Mouse (Mus musculus): Measurements from ENCODE around the gene 1810024B03Rik. TPM values are rescaled to one million over a fixed set of nuclear protein-coding genes. Genes with fewer than 3 reads are reported as not detected.

1810024B03Rik gene
- total RNA-seq, 2 experiments from 2014 or later = 0.31 to 0.69 TPM

DNA sequence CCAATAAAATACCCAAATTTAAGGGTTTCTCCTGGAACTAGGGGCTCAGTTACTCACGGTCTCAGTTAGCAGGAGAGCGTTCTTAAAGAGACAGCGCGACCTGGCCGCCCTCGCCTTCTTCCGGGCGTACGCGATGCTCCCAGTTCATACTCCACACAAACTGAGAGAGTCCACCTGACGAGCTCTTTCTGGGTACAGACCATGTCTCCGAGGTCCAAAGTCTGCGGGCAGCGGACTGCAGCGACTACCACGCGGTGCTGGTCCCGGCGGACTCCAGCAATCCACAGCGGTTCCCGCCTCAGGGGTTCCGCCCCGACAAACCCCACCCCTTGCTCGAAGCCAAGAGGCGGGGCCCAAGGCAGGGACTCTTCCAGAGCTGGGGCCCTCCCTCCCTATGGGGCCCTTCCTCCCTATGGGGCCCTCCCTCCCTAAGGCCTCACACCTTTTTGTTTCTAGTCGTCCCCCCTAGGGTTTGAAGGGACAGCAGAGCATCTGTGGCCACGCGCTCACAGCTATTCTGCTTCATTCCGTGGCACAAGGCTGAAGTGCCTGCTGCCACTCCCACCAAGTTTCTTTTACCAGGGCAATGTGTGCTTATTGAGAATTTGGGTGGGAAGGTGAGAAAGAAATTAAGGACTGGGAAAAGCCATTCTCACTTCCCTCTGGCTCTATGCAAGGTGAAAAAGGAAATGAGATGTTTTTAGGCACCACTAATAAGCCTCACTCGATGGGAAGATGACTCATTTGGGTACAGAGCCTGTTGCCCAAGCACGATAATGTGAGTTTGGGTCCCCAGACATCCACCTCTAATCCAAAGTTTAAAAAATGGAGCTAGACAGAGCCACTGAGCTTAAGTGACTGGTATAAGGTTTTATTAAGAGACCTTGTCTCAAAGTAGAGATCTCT is 64.7 kb downstream of the 1810024B03Rik start, which contains the start of gene Itpripl1:
TSS of gene Itpripl1 (minus strand) at position 285 of the 906 bp plus-strand sequence.
- no peak for TF ChIP-seq CTCF (IDR thresholded peaks at IDR 0.05)
- DNase-seq = peak; percentile 90
- intact Hi-C loops (cut with DNase I) = no loop called here
- Histone ChIP-seq H3K27ac (peak within 1 kb of the TSS; percentile 84), H3K4me3 (peak within 1 kb of the TSS; percentile 89)

DNA sequence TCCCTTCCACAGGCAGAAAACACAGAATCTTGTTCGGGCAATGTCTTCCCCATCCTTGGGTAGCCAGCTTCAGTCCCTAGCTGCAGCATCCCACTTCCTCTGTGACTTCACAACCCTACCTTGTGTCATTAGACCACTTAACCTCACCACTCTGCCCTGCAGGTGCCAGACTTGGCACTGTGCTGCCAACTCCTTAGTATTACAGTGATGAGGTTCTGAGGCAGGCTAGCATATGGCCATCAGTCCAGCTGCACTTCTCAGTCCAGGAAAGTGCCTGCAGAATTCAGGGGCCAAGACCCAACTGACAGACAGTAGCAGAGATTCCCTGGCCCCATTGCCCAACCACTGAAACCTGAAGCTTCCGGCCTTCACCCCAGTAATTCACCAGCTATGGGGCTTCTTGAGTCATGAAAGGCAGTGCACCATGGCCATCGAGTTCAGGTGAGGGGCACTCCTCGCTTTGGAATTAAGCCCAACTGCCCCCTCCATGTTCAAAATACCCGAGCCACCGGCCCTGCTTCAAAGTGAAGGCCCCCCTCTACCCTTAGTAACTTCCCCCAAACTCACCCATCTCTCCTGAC is 65.4 kb downstream of the 1810024B03Rik start:
- Histone ChIP-seq H3K27ac (peak overlapping the region; percentile 84), H3K4me3 (peak overlapping the region; percentile 89)
- intact Hi-C loops (cut with DNase I) = no loop called here
- DNase-seq = peak; percentile 36
- no peak for TF ChIP-seq CTCF (IDR thresholded peaks at IDR 0.05)

DNA sequence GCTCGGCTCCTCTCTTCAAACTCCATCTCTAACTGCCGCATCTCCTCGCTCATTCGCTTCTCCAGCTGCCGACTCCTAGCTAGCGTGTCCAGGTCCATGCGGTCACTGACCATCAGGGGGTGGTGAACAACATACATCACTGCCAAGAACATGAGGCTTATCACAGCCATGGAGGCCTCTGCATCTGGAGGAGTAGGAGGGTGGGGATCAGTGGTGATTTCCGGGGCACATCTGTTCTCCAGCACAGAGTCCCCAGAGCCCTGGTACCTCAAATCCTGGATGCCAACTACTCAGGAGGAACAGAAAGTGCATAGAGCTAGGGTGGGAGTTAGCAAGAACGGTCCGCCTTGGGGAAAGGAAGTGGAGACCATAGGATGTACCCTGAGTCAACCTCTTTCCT is 66.0 kb downstream of the 1810024B03Rik start:
- intact Hi-C loops (cut with DNase I) = no loop called here
- Histone ChIP-seq H3K27ac (peak overlapping the region; percentile 84), H3K4me3 (peak overlapping the region; percentile 89)
- peak; percentile 22 for DNase-seq
- no peak for TF ChIP-seq CTCF (IDR thresholded peaks at IDR 0.05)

DNA sequence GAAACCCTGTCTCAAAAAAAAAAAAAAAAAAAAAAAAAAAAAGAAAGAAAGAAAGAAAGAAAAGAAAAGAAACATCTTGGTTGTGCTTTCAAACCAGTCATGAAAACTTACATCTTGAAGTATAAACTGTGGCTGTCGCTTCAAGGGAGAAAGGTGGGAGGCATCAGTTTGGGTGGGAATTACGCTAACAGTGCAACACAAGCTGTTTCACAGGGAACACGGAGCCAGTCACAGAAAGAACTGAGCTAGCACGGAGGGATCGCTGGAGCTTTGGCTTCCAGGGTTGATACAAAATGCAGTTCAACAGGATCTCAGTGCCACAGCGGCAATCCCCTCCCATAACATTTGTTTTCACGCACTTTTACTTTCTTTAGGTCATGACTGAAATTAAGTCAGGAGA is 68.1 kb downstream of the 1810024B03Rik start:
- no peak for TF ChIP-seq CTCF (IDR thresholded peaks at IDR 0.05)
- no peak for DNase-seq
- intact Hi-C loops (cut with DNase I) = no loop called here
- no peak overlapping the region for H3K4me3 ChIP-seq
- H3K27ac ChIP-seq = peak overlapping the region; percentile 72

DNA sequence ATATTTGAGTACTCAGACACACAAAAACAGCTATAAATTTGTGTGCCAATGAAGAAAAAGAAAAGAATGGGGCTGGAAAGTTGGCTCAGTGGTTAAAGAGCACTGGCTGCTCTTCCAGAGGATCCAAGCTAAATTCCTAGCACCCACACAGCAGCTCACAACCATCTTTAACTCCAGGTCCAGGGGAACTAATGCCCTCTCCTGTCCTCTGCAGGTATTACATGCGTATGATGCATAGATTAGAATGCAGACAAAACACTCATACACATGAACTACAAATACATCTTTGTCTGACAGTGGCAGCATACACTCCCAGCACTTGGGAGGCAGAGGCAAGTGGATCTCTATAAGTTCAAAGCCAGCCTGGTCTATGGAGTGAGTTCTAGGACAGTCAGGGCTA is 68.5 kb downstream of the 1810024B03Rik start:
- DNase-seq = no peak

DNA sequence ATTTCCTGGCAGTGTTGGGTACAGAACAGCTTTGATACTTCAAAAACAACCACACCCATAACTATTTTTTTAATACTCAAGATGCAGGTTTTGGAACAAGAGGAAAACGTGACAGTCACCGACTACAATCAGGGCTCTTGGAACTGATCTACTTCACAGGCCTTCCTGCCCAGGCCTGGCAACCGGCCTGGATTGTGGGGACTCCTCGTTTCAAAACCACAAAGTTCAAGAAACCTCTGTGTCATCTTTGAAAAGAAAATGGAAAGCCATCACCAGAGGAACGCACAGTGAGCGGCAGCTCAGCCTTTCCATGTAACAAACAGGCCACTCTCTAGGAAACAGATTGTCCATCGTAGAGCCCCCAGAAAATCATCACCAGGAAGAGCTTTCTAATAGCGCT is 69.0 kb downstream of the 1810024B03Rik start:
- TF ChIP-seq CTCF (IDR thresholded peaks at IDR 0.05) = no peak
- Histone ChIP-seq H3K4me3 (no peak overlapping the region; the same call in 1 of the 2 replicates), H3K27ac (peak overlapping the region; percentile 82)
- intact Hi-C loops (cut with DNase I) = no loop called here
- DNase-seq = peak; percentile 46

More for the DNA sequence above, 68.5 kb downstream of the 1810024B03Rik start:
- H3K27ac ChIP-seq = peak overlapping the region; percentile 72
- TF ChIP-seq CTCF (IDR thresholded peaks at IDR 0.05) = peak; percentile 11; the same call in 1 of the 2 replicates
- intact Hi-C loops (cut with DNase I) = no loop called here
- no peak overlapping the region; the same call in 1 of the 2 replicates for H3K4me3 ChIP-seq

DNA sequence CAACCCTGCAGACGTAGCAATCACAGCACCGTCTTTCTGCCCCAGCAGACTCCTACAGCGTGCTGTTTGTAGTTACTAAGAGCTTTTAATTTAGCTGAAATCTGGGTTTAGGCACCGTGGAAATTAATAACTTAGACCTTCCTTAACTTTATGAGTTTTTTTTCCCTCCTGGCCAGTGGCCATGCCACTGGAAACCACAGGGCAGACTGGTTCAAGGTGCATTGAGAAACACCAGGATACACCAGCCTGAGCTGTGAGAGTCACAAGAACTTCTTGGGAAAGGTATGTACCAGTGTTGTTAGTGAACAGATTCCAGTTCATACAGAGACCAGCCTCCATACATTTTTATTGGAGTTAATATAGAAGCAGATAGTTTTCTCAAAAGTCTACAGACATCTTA is 69.6 kb downstream of the 1810024B03Rik start:
- no peak for TF ChIP-seq CTCF (IDR thresholded peaks at IDR 0.05)
- intact Hi-C loops (cut with DNase I) = no loop called here
- peak overlapping the region; percentile 16; the same call in 1 of the 2 replicates for H3K4me3 ChIP-seq
- H3K27ac ChIP-seq = peak overlapping the region; percentile 82
- DNase-seq = no peak

DNA sequence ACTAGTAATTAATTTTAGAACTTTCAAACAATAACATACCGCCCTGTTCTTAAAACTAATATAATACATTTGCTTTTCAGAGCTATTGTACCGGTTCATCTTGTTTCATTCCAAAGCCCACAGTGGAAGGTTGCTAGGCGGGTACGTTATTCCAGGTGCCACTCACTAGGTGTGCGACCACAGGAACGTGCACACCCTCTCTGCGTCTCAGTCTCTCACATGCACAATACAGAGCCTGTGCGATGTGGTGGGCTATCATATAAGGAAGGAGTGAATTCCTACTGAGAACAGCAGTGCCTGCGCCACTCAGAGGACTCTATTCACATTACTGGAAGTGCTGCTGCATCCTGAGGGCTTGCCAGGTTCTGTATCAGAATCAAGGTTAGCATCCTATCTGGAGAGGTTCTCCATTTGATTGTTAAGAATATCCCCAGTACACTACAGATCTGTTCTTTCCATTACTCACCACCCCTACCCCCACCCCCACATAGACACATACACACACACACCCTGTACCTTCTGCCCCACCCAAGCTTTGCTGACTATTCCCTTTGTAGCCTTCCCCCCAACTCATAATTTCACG is 70.2 kb downstream of the 1810024B03Rik start:
- intact Hi-C loops (cut with DNase I) = no loop called here
- peak overlapping the region; percentile 82 for H3K27ac ChIP-seq
- no peak for TF ChIP-seq CTCF (IDR thresholded peaks at IDR 0.05)
- no peak for DNase-seq
- H3K4me3 ChIP-seq = peak overlapping the region; percentile 7; the same call in 1 of the 2 replicates

DNA sequence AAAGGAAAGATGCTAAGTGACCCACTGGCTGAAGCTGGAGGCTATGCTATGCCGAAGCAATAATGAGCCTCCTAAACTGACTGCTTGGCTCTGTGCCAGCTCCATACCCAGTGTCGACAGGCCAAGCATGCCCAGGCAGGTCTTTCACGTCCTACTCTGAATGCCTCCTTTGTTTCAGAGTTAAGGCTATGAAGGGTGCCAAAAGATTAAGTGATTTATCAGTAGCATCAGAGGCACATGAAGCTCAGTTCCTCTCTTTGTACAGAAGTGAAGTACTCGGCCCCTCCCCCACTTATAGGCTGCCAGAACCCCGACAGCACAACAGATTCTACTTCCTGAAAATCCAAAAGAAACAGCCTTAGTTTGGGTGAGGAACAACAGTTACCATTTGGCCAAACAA is 71.1 kb downstream of the 1810024B03Rik start:
- peak; percentile 42 for DNase-seq
- Histone ChIP-seq H3K27ac (peak overlapping the region; percentile 82), H3K4me3 (peak overlapping the region; percentile 13; the same call in 1 of the 2 replicates)
- intact Hi-C loops (cut with DNase I) = no loop called here
- TF ChIP-seq CTCF (IDR thresholded peaks at IDR 0.05) = no peak

Other genes starting within 250 kb of the 1810024B03Rik start
- 1 to 10 TPM; 8.3 to 9.1 TPM for gene Ap4e1, start 199.6 kb downstream of the 1810024B03Rik start, total RNA-seq (2021)
- 10 to 100 TPM; 11.7 to 12.3 TPM for gene Blvra, start 137.6 kb downstream of the 1810024B03Rik start, total RNA-seq (2021)
- 1 to 10 TPM in 1 of 2 experiments, under 1 TPM in 1; 0.75 to 1.4 TPM for gene Ncaph, start 74.3 kb downstream of the 1810024B03Rik start, total RNA-seq (2021)
- 1 to 10 TPM; 5.0 to 6.8 TPM for gene Itpripl1, start 64.8 kb downstream of the 1810024B03Rik start, total RNA-seq (2021)
- 10 to 100 TPM; 46.2 to 46.8 TPM for gene Snrnp200, start 106 bp upstream of the 1810024B03Rik start, total RNA-seq (2021)
- 10 to 100 TPM; 48.4 to 53.4 TPM for gene Ciao1, start 39.5 kb upstream of the 1810024B03Rik start, total RNA-seq (2021)
- 10 to 100 TPM; 21.6 to 24.3 TPM for gene Tmem127, start 39.6 kb upstream of the 1810024B03Rik start, total RNA-seq (2021)
- gene Stard7, start 61.9 kb upstream of the 1810024B03Rik start, total RNA-seq (2021) = 100 to 1,000 TPM in 1 of 2 experiments, 10 to 100 TPM in 1; 88.9 to 152 TPM
- gene Dusp2, start 127.9 kb upstream of the 1810024B03Rik start, total RNA-seq (2021) = 1 to 10 TPM in 1 of 2 experiments, under 1 TPM in 1; 0.59 to 1.2 TPM
- gene Astl, start 130.4 kb upstream of the 1810024B03Rik start, total RNA-seq (2021) = under 1 TPM in 1 of 2 experiments, not detected in 1; 0.25 TPM
- gene Adra2b, start 154.9 kb upstream of the 1810024B03Rik start, total RNA-seq (2021) = under 1 TPM; 0.39 to 0.69 TPM
- gene Gpat2, start 216.9 kb upstream of the 1810024B03Rik start, total RNA-seq (2021) = not detected
- gene Fahd2a, start 236.3 kb upstream of the 1810024B03Rik start, total RNA-seq (2021) = 10 to 100 TPM; 18.8 to 26.9 TPM